In the genomic region with DNA sequence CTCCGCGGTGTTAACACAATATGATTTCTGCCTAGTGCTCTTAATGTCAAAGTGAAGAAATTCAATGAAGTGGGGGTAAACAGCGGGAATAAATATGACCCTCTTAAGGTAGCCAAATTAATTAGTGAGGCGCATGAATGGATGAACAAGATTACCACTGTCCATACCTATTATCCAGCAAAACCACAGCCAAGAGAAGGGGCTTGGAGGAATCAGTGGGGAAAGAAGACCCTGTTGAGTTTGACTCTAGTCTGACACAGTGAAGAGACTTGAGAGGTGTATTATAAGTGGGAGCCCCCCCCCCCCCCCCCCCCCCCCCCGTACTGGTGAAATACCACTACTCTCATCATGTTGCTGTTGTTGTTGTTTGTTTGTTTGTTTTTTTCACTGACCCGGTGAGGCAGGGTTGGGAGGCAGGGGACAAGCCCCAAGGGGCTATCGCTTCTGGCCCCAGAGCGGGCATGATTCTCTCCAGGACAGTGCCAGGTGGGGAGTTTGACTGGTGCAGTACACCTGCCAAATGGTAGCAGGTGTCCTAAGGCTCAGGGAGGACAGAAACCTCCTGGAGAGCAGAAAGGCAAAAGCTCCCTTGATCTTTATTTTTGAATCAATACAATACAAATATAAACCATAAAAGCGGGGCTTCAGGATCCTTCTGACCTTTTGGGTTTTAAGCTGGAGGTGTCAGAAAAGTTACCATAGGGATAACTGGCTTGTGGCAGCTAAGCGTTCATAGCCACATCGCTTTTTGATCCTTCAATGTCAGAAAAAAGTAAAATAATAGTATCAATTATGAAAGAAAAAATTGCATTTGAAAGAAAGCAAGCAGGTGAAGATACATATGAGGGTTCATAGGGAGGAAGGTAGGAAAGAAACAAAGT, we compare ENCODE assay signal across 24 mouse cellular contexts. TPM values are rescaled to one million over a fixed set of nuclear protein-coding genes. Genes with fewer than 3 reads are reported as not detected.
DNase-seq lines count a peak whose midpoint lies in the region; ATAC-seq and TF ChIP-seq lines count a peak whose summit lies in the region.
"Had no signal": no experiment of that assay in that cellular context is flagged by ENCODE, and none has a peak within 500 bp of the region (broad histone marks: within the 10 kb centered on the region; RNA-seq: fewer than 3 reads in every experiment).

No protein-coding gene starts in this region.

- 85% methylated on average over 10 of the region's 11 CpGs for WGBS in heart, embryonic 11.5 days (ENCODE audit: insufficient replicate concordance)
- WGBS in heart, embryonic 10.5 days = 92% methylated on average over 10 of the region's 11 CpGs
- WGBS in intestine, embryonic 14.5 days = 96% methylated on average over 10 of the region's 11 CpGs
- 93% methylated on average over 10 of the region's 11 CpGs for WGBS in intestine, embryonic 16.5 days
- WGBS in liver, embryonic 15.5 days (ENCODE audit: insufficient replicate concordance) = 79% methylated on average over 10 of the region's 11 CpGs

- no peaks in the 10 kb centered on the region; the same call in 1 of the 2 replicates for H3K9me3 ChIP-seq in heart, embryonic 11.5 days (replicated peaks; ENCODE audit: control insufficient read depth, low read length)
- H3K9me3 ChIP-seq in heart, embryonic 10.5 days = peaks cover 5% of the 10 kb centered on the region
- H3K9me3 ChIP-seq in intestine, embryonic 14.5 days (ENCODE audit: control insufficient read depth, low read length) = peaks cover 3% of the 10 kb centered on the region; the same call in 1 of the 2 replicates
- H3K9me3 ChIP-seq in intestine, embryonic 16.5 days (ENCODE audit: control insufficient read depth, low read length) = no peaks in the 10 kb centered on the region
- H3K9me3 ChIP-seq in ES-Bruce4 (replicated peaks; ENCODE audit: control insufficient read depth, insufficient read depth, low read length, poor library complexity, severe bottlenecking) = peaks cover 9% of the 10 kb centered on the region
- H3K9me3 ChIP-seq in liver, embryonic 15.5 days (replicated peaks) = no peaks in the 10 kb centered on the region
- H3K9me3 ChIP-seq: embryonic facial prominence, embryonic 13.5 days had no signal

- no peak overlapping the region for H3K4me2 ChIP-seq in heart, embryonic 11.5 days
- H3K4me2 ChIP-seq in intestine, embryonic 14.5 days (ENCODE audit: low read length) = no peak overlapping the region
- no peak overlapping the region for H3K4me2 ChIP-seq in intestine, embryonic 16.5 days (ENCODE audit: low read depth, low read length)
- no peak overlapping the region for H3K4me2 ChIP-seq in liver, embryonic 15.5 days
- H3K4me2 ChIP-seq: embryonic facial prominence, embryonic 13.5 days; forebrain, embryonic 13.5 days; heart, embryonic 13.5 days; limb, embryonic 12.5 days; midbrain, embryonic 11.5 days had no signal

- peak; percentile 69; the same call in 1 of the 2 replicates for ATAC-seq in heart, embryonic 11.5 days (replicated peaks; ENCODE audit: insufficient number of reproducible peaks, low FRiP score, low TSS enrichment)
- ATAC-seq in intestine, embryonic 14.5 days (replicated peaks; ENCODE audit: low FRiP score, low TSS enrichment, low read depth) = peak; percentile 84; the same call in 1 of the 2 replicates
- no peak for ATAC-seq in intestine, embryonic 16.5 days
- ATAC-seq in liver, embryonic 15.5 days (ENCODE audit: insufficient read depth) = peak; percentile 89
- ATAC-seq: forebrain, embryonic 13.5 days; inflammation-experienced regulatory T-cells, adult 6 months had no signal

- no peak overlapping the region for H3K9ac ChIP-seq in heart, embryonic 11.5 days (ENCODE audit: low read depth, low read length)
- H3K9ac ChIP-seq in intestine, embryonic 14.5 days (ENCODE audit: low read length) = no peak overlapping the region
- no peak overlapping the region for H3K9ac ChIP-seq in intestine, embryonic 16.5 days (ENCODE audit: low read depth, low read length)
- peak overlapping the region; percentile 92 for H3K9ac ChIP-seq in ES-Bruce4 (ENCODE audit: low read depth, poor library complexity, severe bottlenecking)
- H3K9ac ChIP-seq in liver, embryonic 15.5 days = no peak overlapping the region
- H3K9ac ChIP-seq: embryonic facial prominence, embryonic 13.5 days; forebrain, embryonic 13.5 days; heart, embryonic 13.5 days; limb, embryonic 12.5 days had no signal

- no peak for TF ChIP-seq CTCF in ES-Bruce4 (IDR thresholded peaks at IDR 0.05; ENCODE audit: low read depth, low read length)

- no peak for DNase-seq in heart, embryonic 10.5 days (ENCODE audit: low spot score)
- DNase-seq in intestine, embryonic 14.5 days (ENCODE audit: low spot score) = no peak
- DNase-seq in layer of hippocampus, adult 8-10 months (ENCODE audit: low spot score in 2 of 2) = no peak
- no peak for DNase-seq in ovary, postnatal 10 days (ENCODE audit: low spot score)
- DNase-seq: adrenal gland, postnatal 10 days; cerebellum, adult 2 months; cerebellum, postnatal 25 days; gastrocnemius, postnatal 10 days; heart, postnatal 36 days; kidney, postnatal 36 days; lung, adult 2 months; lung, postnatal 14 days; right cerebral cortex, postnatal 14 days; spleen, adult 18-20 months had no signal

- no peaks in the 10 kb centered on the region for H3K36me3 ChIP-seq in heart, embryonic 11.5 days (ENCODE audit: control insufficient read depth, insufficient read depth, low read length)
- H3K36me3 ChIP-seq in heart, embryonic 10.5 days = no peaks in the 10 kb centered on the region
- no peaks in the 10 kb centered on the region for H3K36me3 ChIP-seq in intestine, embryonic 14.5 days (ENCODE audit: control insufficient read depth, insufficient read depth, low read length)
- no peaks in the 10 kb centered on the region for H3K36me3 ChIP-seq in intestine, embryonic 16.5 days (ENCODE audit: control insufficient read depth, insufficient read depth, low read length)
- no peaks in the 10 kb centered on the region for H3K36me3 ChIP-seq in ES-Bruce4 (ENCODE audit: control insufficient read depth, insufficient read depth, low read length, poor library complexity, severe bottlenecking)
- H3K36me3 ChIP-seq in liver, embryonic 15.5 days (replicated peaks) = no peaks in the 10 kb centered on the region
- H3K36me3 ChIP-seq: embryonic facial prominence, embryonic 13.5 days; heart, embryonic 13.5 days; limb, embryonic 12.5 days had no signal

- TF ChIP-seq EP300 in ES-Bruce4 (IDR thresholded peaks at IDR 0.05; ENCODE audit: insufficient read depth, low read depth, low read length) = no peak

- no peaks in the 10 kb centered on the region for H3K4me1 ChIP-seq in heart, embryonic 11.5 days (ENCODE audit: control insufficient read depth, insufficient read depth, low read length)
- H3K4me1 ChIP-seq in heart, embryonic 10.5 days = no peaks in the 10 kb centered on the region
- H3K4me1 ChIP-seq in intestine, embryonic 14.5 days (replicated peaks; ENCODE audit: control insufficient read depth, insufficient read depth, low read length) = no peaks in the 10 kb centered on the region
- no peaks in the 10 kb centered on the region for H3K4me1 ChIP-seq in intestine, embryonic 16.5 days (ENCODE audit: control insufficient read depth, insufficient read depth, low read length)
- no peaks in the 10 kb centered on the region for H3K4me1 ChIP-seq in ES-Bruce4 (ENCODE audit: control insufficient read depth, insufficient read depth, low read length)
- no peaks in the 10 kb centered on the region for H3K4me1 ChIP-seq in liver, embryonic 15.5 days (replicated peaks)
- H3K4me1 ChIP-seq: embryonic facial prominence, embryonic 13.5 days; forebrain, embryonic 13.5 days; heart, embryonic 13.5 days; limb, embryonic 12.5 days had no signal

- no peak for TF ChIP-seq POLR2A in ES-Bruce4 (IDR thresholded peaks at IDR 0.05; ENCODE audit: insufficient read depth, low read length)

- no peak overlapping the region for H3K27ac ChIP-seq in heart, embryonic 11.5 days (ENCODE audit: low read depth, low read length)
- H3K27ac ChIP-seq in heart, embryonic 10.5 days = no peak overlapping the region
- no peak overlapping the region for H3K27ac ChIP-seq in intestine, embryonic 14.5 days (ENCODE audit: low read depth)
- no peak overlapping the region for H3K27ac ChIP-seq in intestine, embryonic 16.5 days (ENCODE audit: low read length)
- peak overlapping the region; percentile 94 for H3K27ac ChIP-seq in ES-Bruce4 (ENCODE audit: insufficient read depth, low read length)
- no peak overlapping the region for H3K27ac ChIP-seq in liver, embryonic 15.5 days (replicated peaks)
- H3K27ac ChIP-seq: embryonic facial prominence, embryonic 13.5 days; forebrain, embryonic 13.5 days; heart, embryonic 13.5 days; limb, embryonic 12.5 days had no signal

- no peaks in the 10 kb centered on the region for H3K27me3 ChIP-seq in heart, embryonic 11.5 days (ENCODE audit: control insufficient read depth, insufficient read depth, low read length)
- H3K27me3 ChIP-seq in heart, embryonic 10.5 days (ENCODE audit: insufficient read depth, poor library complexity, severe bottlenecking) = no peaks in the 10 kb centered on the region
- no peaks in the 10 kb centered on the region for H3K27me3 ChIP-seq in intestine, embryonic 14.5 days (replicated peaks; ENCODE audit: control insufficient read depth, insufficient read depth, low read length)
- no peaks in the 10 kb centered on the region for H3K27me3 ChIP-seq in intestine, embryonic 16.5 days (replicated peaks; ENCODE audit: control insufficient read depth, insufficient read depth, low read length)
- no peaks in the 10 kb centered on the region for H3K27me3 ChIP-seq in ES-Bruce4 (ENCODE audit: control insufficient read depth, insufficient read depth, low read length, poor library complexity, severe bottlenecking)
- H3K27me3 ChIP-seq in liver, embryonic 15.5 days = no peaks in the 10 kb centered on the region
- H3K27me3 ChIP-seq: embryonic facial prominence, embryonic 13.5 days; forebrain, embryonic 13.5 days; heart, embryonic 13.5 days; limb, embryonic 12.5 days had no signal

- H3K4me3 ChIP-seq in heart, embryonic 11.5 days (ENCODE audit: low read depth, low read length) = no peak overlapping the region
- H3K4me3 ChIP-seq in heart, embryonic 10.5 days = no peak overlapping the region
- H3K4me3 ChIP-seq in intestine, embryonic 14.5 days (ENCODE audit: low read depth, low read length) = no peak overlapping the region
- H3K4me3 ChIP-seq in intestine, embryonic 16.5 days (ENCODE audit: low read length) = no peak overlapping the region
- peak overlapping the region; percentile 75 for H3K4me3 ChIP-seq in ES-Bruce4 (ENCODE audit: low read depth, low read length)
- no peak overlapping the region for H3K4me3 ChIP-seq in liver, embryonic 15.5 days (replicated peaks)
- H3K4me3 ChIP-seq: embryonic facial prominence, embryonic 13.5 days; forebrain, embryonic 13.5 days; heart, embryonic 13.5 days; limb, embryonic 12.5 days had no signal

RNA-seq across cellular contexts. Expression of gene Zfp945, which starts 10.7 kb away (rescaled TPM):
- polyA plus RNA-seq in heart, embryonic 11.5 days (2014; fragmentation: Nextera tagmentation; extraction: Ambion mirVana) = 15.6 and 16.3 TPM in 2 replicates
- 13.9 and 15.4 TPM in 2 replicates for polyA plus RNA-seq in heart, embryonic 10.5 days (2016; fragmentation: Nextera tagmentation; extraction: Ambion mirVana)
- polyA plus RNA-seq in intestine, embryonic 14.5 days (2014; fragmentation: Nextera tagmentation; extraction: Ambion mirVana) = 22.7 and 23.6 TPM in 2 replicates
- polyA plus RNA-seq in intestine, embryonic 16.5 days (2015; fragmentation: Nextera tagmentation; extraction: Ambion mirVana) = 9.5 and 10.9 TPM in 2 replicates
- 16.9 and 18.1 TPM in 2 replicates for polyA plus RNA-seq in ES-Bruce4 (2011; ENCODE audit: insufficient read depth, insufficient read length, low read depth, missing spikeins)
- polyA plus RNA-seq in liver, embryonic 15.5 days (2015; fragmentation: Nextera tagmentation; extraction: Ambion mirVana) = 1.8 and 2.0 TPM in 2 replicates
- 10 to 100 TPM; 10.5 to 13.3 (median 11.9) TPM for total RNA-seq in layer of hippocampus, adult 8-10 months (2022)
